Mouse (Mus musculus) liver, embryonic 16.5 days (tissue): ENCODE data around the gene Eps8. TPM values are rescaled to one million over a fixed set of nuclear protein-coding genes. Genes with fewer than 3 reads are reported as not detected.

Experiments
- ATAC-seq: fragments of 200-750 bp; cut with Nextera tagmentation; 2 replicates; pipeline ENCODE4 v1.8.0; 2017; ENCODE audit warnings: low read depth, mild to moderate bottlenecking, moderate number of reproducible peaks, moderate library complexity
- H3K27ac ChIP-seq: fragments of 300-500 bp; sonication (generic); 2 replicates; pipeline ENCODE4 v1.5.1; 2014; ENCODE audit warnings: mild to moderate bottlenecking, low read length
- H3K27me3 ChIP-seq: fragments of 300-500 bp; sonication (generic); 2 replicates; pipeline ENCODE4 v1.6.1; 2014; ENCODE audit warnings: low read depth, low read length, mixed read lengths; ENCODE audit not compliant: control insufficient read depth, insufficient read depth
- H3K36me3 ChIP-seq: fragments of 300-500 bp; sonication (generic); 2 replicates; pipeline ENCODE4 v1.6.1; 2014; ENCODE audit warnings: mild to moderate bottlenecking; ENCODE audit not compliant: control insufficient read depth, insufficient read depth
- H3K4me1 ChIP-seq: fragments of 300-500 bp; sonication (generic); 2 replicates; pipeline ENCODE4 v1.6.1; 2014; ENCODE audit warnings: low read depth, low read length, mixed read lengths; ENCODE audit not compliant: control insufficient read depth
- H3K4me2 ChIP-seq: fragments of 300-500 bp; sonication (generic); 2 replicates; pipeline ENCODE4 v1.6.1; 2014; ENCODE audit warnings: low read depth, low read length, mixed read lengths
- H3K4me3 ChIP-seq: fragments of 300-500 bp; sonication (generic); 2 replicates; pipeline ENCODE4 v1.5.1; 2014; ENCODE audit warnings: low read depth, mild to moderate bottlenecking, low read length
- H3K9ac ChIP-seq: fragments of 300-500 bp; sonication (generic); 2 replicates; pipeline ENCODE4 v1.6.1; 2014; ENCODE audit warnings: low read depth, low read length
- H3K9me3 ChIP-seq: fragments of 300-500 bp; sonication (generic); replicated peaks from 2 replicates; pipeline ENCODE4 v1.6.1; 2016; ENCODE audit warnings: low read length; ENCODE audit not compliant: control insufficient read depth
- WGBS: fragments of 180-500 bp; shearing (Covaris S2); extraction: QIAGEN DNeasy Blood & Tissue Kit; methylation state at CpG from one replicate; pipeline ENCODE4 v1.1.7; 2014; ENCODE audit not compliant: insufficient replicate concordance; 5-methylcytosine and 5-hydroxymethylcytosine counted together
- polyA plus RNA-seq: library from polyadenylated mRNA; unstranded; fragments of >200 nt; fragmentation: Nextera tagmentation; extraction: Ambion mirVana; gene quantifications from 2 replicates; pipeline ENCODE4 v1.2.1, GENCODE M21; 2015

Eps8 gene
- polyA plus RNA-seq, 1 experiment from 2014 or later: 3.7 TPM

DNA sequence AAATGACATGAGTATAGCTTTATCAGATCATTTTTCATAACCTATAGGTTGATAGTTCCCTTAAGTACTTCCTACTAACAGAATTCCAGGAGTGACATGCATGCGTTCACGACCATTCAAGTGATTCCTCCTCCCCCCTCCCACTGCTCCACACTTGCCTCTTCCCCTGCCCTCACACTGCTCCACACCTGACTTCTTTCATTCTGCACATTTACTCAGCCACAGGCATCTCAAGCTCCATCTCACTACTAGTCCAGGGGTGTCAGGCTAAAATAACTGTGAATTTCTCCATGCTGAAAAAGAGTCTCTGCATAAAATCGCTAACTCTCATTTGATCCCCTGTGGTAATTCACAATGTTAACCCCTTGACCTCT is 65.4 kb downstream of the Eps8 start:
- 73% methylated on average over 3 of the region's 3 CpGs for WGBS

DNA sequence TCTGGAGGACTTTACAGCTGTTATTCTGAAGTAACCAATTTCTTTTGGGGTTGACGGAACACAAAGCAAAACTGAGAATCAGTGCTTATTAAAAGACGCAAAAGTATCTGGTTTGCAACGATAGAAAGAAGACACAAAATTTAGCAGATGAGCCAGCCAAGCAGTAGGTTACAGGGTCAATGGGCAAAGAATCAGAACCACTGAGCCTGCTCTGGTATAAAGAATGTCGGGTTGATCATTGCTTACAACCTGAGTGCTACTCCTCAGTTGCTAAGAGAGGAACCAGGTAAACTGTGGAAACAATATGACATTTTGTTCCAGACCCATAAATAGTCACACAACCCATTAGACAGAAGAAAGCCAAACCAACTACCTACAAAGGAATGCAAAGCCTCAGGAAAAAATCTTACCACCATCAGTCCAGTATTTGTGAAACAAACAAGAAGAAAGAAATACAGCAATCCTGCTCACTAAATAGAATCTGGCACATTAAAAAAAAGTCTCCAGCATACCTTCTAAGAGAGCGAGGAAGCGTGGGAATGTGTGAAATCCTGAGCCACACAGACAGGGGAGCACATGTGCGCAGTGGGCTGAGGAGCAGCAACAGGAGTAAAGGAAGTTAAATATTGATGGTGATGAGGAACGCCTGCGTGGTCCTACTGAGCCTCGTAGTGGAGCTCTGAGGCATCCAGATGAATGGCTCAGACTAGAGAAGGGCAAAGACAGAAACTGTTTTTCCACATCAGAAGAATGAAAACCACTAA is 66.0 kb downstream of the Eps8 start:
- Histone ChIP-seq H3K4me2 (no peak overlapping the region), H3K9me3 (no peaks in the 10 kb centered on the region), H3K4me3 (no peak overlapping the region), H3K9ac (no peak overlapping the region), H3K27ac (no peak overlapping the region), H3K4me1 (no peaks in the 10 kb centered on the region), H3K27me3 (no peaks in the 10 kb centered on the region), H3K36me3 (no peaks in the 10 kb centered on the region)
- ATAC-seq: no peak
- 69% methylated on average over 10 of the region's 10 CpGs for WGBS

More for the DNA sequence above, 65.4 kb downstream of the Eps8 start:
- no peak overlapping the region for H3K4me2 ChIP-seq
- no peaks in the 10 kb centered on the region for H3K9me3 ChIP-seq
- H3K36me3 ChIP-seq: no peaks in the 10 kb centered on the region
- no peak overlapping the region for H3K9ac ChIP-seq
- H3K27me3 ChIP-seq: no peaks in the 10 kb centered on the region
- H3K4me3 ChIP-seq: no peak overlapping the region
- no peaks in the 10 kb centered on the region for H3K4me1 ChIP-seq
- ATAC-seq: no peak
- H3K27ac ChIP-seq: no peak overlapping the region

DNA sequence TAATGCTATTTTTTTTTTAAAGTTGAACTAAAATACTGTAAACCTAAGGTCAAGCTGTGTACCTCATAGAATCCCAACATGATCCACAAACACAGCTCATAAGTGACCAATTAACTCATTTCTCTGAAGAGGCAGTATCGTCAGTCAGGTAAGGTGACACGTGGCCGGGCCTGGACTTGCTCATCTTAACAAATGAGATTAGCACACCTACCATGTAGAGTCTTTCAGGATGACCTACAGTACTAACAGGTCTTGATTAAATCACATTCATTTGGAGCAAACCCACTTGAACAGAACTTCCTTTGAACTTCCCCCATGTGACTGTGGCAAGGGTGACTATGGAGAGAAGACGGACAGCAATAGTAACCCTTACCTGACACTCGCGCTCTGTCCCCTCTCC is 66.8 kb downstream of the Eps8 start:
- no peak for ATAC-seq
- Histone ChIP-seq H3K27ac (no peak overlapping the region), H3K4me1 (no peaks in the 10 kb centered on the region), H3K36me3 (no peaks in the 10 kb centered on the region), H3K4me3 (no peak overlapping the region), H3K9me3 (no peaks in the 10 kb centered on the region), H3K9ac (no peak overlapping the region), H3K4me2 (no peak overlapping the region), H3K27me3 (no peaks in the 10 kb centered on the region)
- WGBS: 69% methylated on average over 6 of the region's 6 CpGs

DNA sequence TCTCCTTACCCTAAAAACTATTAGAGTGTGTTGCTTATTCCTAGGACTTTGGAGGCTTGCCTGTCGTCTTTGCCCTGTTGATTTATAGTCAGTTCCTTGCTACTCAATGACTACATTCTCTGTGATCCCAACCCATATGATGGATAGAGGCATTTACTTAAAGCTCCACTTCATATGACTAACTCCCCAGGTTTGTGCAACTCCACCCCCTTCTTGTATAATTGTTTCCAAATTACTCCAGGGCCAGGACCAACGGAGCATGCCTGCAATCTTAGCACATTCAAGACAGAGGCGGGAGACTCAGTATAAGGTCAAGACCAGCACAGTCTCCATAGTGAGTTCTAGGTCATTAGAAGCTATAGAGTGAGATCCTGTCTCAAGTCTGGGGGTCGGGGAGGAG is 69.4 kb downstream of the Eps8 start:
- WGBS: 54% methylated on average over 4 of the region's 4 CpGs
- Histone ChIP-seq H3K4me2 (no peak overlapping the region), H3K9me3 (no peaks in the 10 kb centered on the region), H3K36me3 (no peaks in the 10 kb centered on the region), H3K27ac (no peak overlapping the region), H3K9ac (no peak overlapping the region), H3K4me1 (no peaks in the 10 kb centered on the region), H3K4me3 (no peak overlapping the region), H3K27me3 (no peaks in the 10 kb centered on the region)
- ATAC-seq: no peak

DNA sequence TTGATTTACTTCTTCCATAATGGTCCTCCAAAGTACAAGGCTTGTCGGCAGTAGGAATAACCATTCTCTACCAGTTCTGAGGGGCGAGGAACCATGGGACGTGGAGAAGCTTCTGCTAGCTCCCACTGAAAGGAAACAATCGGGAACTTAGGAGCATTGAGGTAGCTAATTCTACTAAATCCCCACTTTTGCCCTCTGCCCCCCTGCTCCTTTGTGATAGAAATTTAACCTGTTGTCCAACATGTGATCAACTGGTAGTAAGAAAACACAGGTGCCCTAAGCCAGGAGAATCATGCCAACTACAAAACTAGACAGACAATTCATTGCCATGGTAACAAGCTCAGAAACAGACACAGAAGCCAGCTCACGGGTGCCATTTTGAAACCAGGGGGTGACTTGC is 71.6 kb downstream of the Eps8 start:
- no peaks in the 10 kb centered on the region for H3K9me3 ChIP-seq
- no peak overlapping the region for H3K9ac ChIP-seq
- ATAC-seq: no peak
- 74% methylated on average over 5 of the region's 5 CpGs for WGBS
- no peak overlapping the region for H3K4me2 ChIP-seq
- no peaks in the 10 kb centered on the region for H3K27me3 ChIP-seq
- H3K36me3 ChIP-seq: no peaks in the 10 kb centered on the region
- no peak overlapping the region for H3K4me3 ChIP-seq
- H3K4me1 ChIP-seq: no peaks in the 10 kb centered on the region
- H3K27ac ChIP-seq: no peak overlapping the region

DNA sequence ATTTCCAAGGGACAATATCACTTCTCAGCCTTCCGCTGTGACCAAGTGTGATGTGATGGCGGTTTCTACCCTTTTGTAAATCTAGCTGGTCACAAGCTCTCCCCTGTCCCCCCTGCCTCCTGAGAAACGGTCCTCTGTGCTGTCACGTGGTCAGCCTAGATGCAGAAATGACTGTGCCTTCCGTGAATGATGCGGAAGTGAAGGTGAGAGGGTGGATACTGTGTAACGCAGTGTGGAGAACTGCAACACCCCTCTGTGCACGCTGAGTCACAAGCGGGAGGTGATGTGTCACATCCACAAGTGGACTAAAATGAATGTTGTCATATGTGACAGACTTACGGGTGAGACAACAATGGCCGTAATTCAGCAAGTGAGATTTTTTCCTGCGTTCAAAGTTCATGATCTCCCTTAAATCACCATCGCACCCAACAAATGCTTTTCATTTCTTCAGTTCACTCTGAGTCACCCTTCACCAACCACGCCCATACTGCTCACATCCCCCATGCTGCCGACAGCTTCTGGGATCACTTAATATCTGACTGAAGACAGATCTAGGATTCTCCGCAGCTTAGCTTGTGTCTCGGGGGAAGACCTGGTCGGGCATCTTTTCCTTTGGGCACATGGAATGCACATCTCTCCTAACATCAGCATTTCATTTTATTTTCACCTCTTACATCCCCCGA is 72.3 kb downstream of the Eps8 start:
- Histone ChIP-seq H3K4me3 (no peak overlapping the region), H3K36me3 (no peaks in the 10 kb centered on the region), H3K4me2 (no peak overlapping the region), H3K27me3 (no peaks in the 10 kb centered on the region), H3K9ac (no peak overlapping the region), H3K27ac (no peak overlapping the region), H3K9me3 (no peaks in the 10 kb centered on the region), H3K4me1 (no peaks in the 10 kb centered on the region)
- WGBS: 67% methylated on average over 19 of the region's 19 CpGs
- ATAC-seq: no peak

DNA sequence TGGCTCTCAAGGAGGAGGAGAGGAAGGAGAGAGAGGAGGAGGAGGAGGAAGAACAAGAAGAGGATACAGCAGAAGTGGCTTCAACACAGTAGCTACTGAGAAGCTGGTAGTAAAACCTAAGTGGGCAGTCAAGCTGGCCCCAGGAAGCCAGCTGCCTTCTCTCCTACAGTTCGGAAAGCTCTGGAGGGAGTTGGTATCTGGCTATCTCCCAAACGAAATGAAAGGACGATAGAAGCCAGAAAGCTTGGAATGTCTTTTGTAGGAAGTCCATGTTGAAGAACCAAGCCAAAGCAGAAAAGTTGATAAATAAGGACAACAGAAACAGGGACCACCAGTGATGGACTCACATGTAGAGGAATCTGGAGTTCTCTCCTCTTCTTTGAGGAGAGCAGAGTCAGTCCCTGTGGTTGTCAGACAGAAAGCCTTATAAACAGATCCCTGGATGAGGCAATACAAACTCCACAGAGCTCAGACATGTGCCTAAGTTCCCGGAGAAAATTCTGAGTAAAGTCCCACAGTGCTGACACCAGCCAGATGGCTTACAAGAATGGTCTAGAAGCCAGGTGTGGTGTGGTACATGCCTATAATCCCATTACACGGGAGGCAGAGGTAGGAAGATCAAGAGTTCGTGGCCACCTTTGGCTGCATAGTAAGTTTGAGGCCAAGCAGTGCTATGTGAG is 73.2 kb downstream of the Eps8 start:
- H3K27ac ChIP-seq: no peak overlapping the region
- no peak overlapping the region for H3K9ac ChIP-seq
- ATAC-seq: no peak
- H3K27me3 ChIP-seq: no peaks in the 10 kb centered on the region
- no peak overlapping the region for H3K4me3 ChIP-seq
- 64% methylated on average over 6 of the region's 6 CpGs for WGBS
- no peaks in the 10 kb centered on the region for H3K9me3 ChIP-seq
- no peaks in the 10 kb centered on the region for H3K4me1 ChIP-seq
- no peak overlapping the region for H3K4me2 ChIP-seq
- no peaks in the 10 kb centered on the region for H3K36me3 ChIP-seq

DNA sequence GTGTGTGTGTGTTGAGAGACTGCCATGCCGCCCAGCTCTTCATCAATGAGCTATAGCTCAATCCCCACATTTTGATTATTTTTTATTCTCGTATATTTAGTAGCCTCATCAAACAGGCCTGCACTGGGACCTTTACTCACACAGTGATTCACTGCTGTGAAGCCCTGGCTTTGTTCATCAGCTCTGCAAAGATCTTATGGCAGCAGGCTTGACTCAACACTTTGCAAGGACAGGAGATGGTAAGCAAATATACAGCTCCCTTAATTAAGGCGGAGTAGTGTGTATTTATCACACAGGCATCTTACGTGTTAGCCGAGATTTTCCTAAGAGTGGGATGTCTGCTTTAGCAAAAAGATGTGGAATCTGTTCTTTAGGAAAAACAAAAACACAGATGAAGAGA is 74.2 kb downstream of the Eps8 start:
- Histone ChIP-seq H3K36me3 (no peaks in the 10 kb centered on the region), H3K27ac (no peak overlapping the region), H3K9ac (no peak overlapping the region), H3K27me3 (no peaks in the 10 kb centered on the region), H3K4me3 (no peak overlapping the region), H3K4me2 (no peak overlapping the region), H3K4me1 (no peaks in the 10 kb centered on the region), H3K9me3 (no peaks in the 10 kb centered on the region)
- 68% methylated on average over 5 of the region's 5 CpGs for WGBS
- ATAC-seq: no peak
